Mouse (Mus musculus) embryonic fibroblast, embryonic 13.5 days (primary cell): ENCODE results near the gene Psph.

Experiments
- CTCF ChIP-seq: IDR thresholded peaks from 2 replicates; pipeline ENCODE4 v1.5.1; 2011; ENCODE audit warnings: mild to moderate bottlenecking, control low read depth, low read length, moderate library complexity, borderline replicate concordance; ENCODE audit not compliant: insufficient read depth
- POLR2A ChIP-seq: IDR thresholded peaks from 2 replicates; pipeline ENCODE4 v1.6.1; 2011; ENCODE audit warnings: low read depth, mild to moderate bottlenecking, control low read depth, low read length, moderate library complexity

DNA sequence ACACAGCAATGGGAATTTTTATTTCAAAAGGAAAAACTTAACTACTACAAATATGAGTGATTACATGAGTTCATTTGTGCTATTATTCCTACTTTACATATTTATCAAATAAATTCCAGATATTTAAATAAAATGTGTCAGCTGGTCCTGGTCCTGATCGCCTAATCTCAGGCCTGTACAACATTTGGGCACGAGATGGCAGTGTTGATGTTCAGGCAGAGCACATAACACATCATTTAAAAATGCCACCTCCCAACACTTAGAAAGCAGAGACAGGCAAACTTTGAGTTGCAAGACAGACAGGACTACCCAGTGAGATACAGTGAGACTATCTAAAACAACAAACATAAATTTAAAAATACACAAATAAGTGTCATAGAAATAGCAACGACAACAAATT is 5.0 kb downstream of the Psph start:
- TF ChIP-seq POLR2A, result no peak
- peak; percentile 60; the same call in 1 of the 2 replicates for TF ChIP-seq CTCF
